ENCODE assay signal across 18 mouse cellular contexts in genomic region chr16:4029371-4029841, GRCm38 (mm10). TPM values are rescaled to one million over a fixed set of nuclear protein-coding genes. Genes with fewer than 3 reads are reported as not detected.
DNase-seq lines count a peak whose midpoint lies in the region; ATAC-seq and TF ChIP-seq lines count a peak whose summit lies in the region.
"Had no signal": no experiment of that assay in that cellular context is flagged by ENCODE, and none has a peak within 500 bp of the region (broad histone marks: within the 10 kb centered on the region; RNA-seq: fewer than 3 reads in every experiment).

No protein-coding gene starts in this region.

- H3K4me3 ChIP-seq in liver, postnatal 0 days (ENCODE audit: low read depth, low read length), result no peak overlapping the region
- H3K4me3 ChIP-seq in liver, embryonic 12.5 days, result no peak overlapping the region
- H3K4me3 ChIP-seq: embryonic facial prominence, embryonic 13.5 days; forebrain, embryonic 10.5 days; heart, adult 2 months; left cerebral cortex, adult 2 months; limb, embryonic 13.5 days; megakaryocyte, embryonic 14.5 days had no signal

- no peak for TF ChIP-seq CTCF in liver, postnatal 0 days (IDR thresholded peaks at IDR 0.05; ENCODE audit: low read depth)

- H3K9me3 ChIP-seq in liver, postnatal 0 days (ENCODE audit: low read length), result no peaks in the 10 kb centered on the region
- no peaks in the 10 kb centered on the region for H3K9me3 ChIP-seq in liver, embryonic 12.5 days (replicated peaks)
- H3K9me3 ChIP-seq: embryonic facial prominence, embryonic 13.5 days; limb, embryonic 13.5 days had no signal

- H3K27me3 ChIP-seq in liver, postnatal 0 days (ENCODE audit: insufficient read depth, low read length), result no peaks in the 10 kb centered on the region
- H3K27me3 ChIP-seq in liver, embryonic 12.5 days (replicated peaks), result 0 out of 2 replicates have a peak, but pooled peaks cover 4% of the 10 kb centered on the region
- H3K27me3 ChIP-seq: embryonic facial prominence, embryonic 13.5 days; limb, embryonic 13.5 days had no signal

- no peaks in the 10 kb centered on the region for H3K36me3 ChIP-seq in liver, postnatal 0 days (replicated peaks; ENCODE audit: insufficient read depth, low read length)
- no peaks in the 10 kb centered on the region for H3K36me3 ChIP-seq in liver, embryonic 12.5 days
- H3K36me3 ChIP-seq: embryonic facial prominence, embryonic 13.5 days; forebrain, embryonic 10.5 days; limb, embryonic 13.5 days had no signal

- no peak overlapping the region for H3K4me2 ChIP-seq in liver, postnatal 0 days (ENCODE audit: low read depth, low read length)
- no peak overlapping the region for H3K4me2 ChIP-seq in liver, embryonic 12.5 days
- H3K4me2 ChIP-seq: embryonic facial prominence, embryonic 13.5 days; limb, embryonic 13.5 days had no signal

- H3K27ac ChIP-seq in liver, postnatal 0 days (ENCODE audit: low read depth), result peak overlapping the region; percentile 78
- H3K27ac ChIP-seq in liver, embryonic 12.5 days, result no peak overlapping the region
- H3K27ac ChIP-seq: embryonic facial prominence, embryonic 13.5 days; forebrain, embryonic 10.5 days; heart, adult 2 months; left cerebral cortex, adult 2 months; limb, embryonic 13.5 days had no signal

- H3K4me1 ChIP-seq in liver, postnatal 0 days (ENCODE audit: insufficient read depth), result peaks cover 13% of the 10 kb centered on the region
- H3K4me1 ChIP-seq in liver, embryonic 12.5 days, result peaks cover 30% of the 10 kb centered on the region
- H3K4me1 ChIP-seq: embryonic facial prominence, embryonic 13.5 days; limb, embryonic 13.5 days had no signal

- ATAC-seq in liver, postnatal 0 days, result peak; percentile 66
- ATAC-seq in liver, embryonic 12.5 days, result no peak
- ATAC-seq: activated CD4-positive, CD25-positive, alpha-beta regulatory T cell, adult 4 months; inflammation-experienced regulatory T-cells, adult 6 months had no signal

- peak; percentile 29; the same call in 1 of the 2 replicates for TF ChIP-seq EP300 in liver, postnatal 0 days (IDR thresholded peaks at IDR 0.05; ENCODE audit: low read depth)

- no peak overlapping the region for H3K9ac ChIP-seq in liver, postnatal 0 days (replicated peaks)
- H3K9ac ChIP-seq in liver, embryonic 12.5 days, result no peak overlapping the region
- H3K9ac ChIP-seq: embryonic facial prominence, embryonic 13.5 days; limb, embryonic 13.5 days had no signal

- peak; percentile 52 for DNase-seq in liver, postnatal 0 days
- peak; percentile 98 for DNase-seq in kidney, adult 11 months
- DNase-seq in kidney, postnatal 14 days, result peak; percentile 94
- no peak for DNase-seq in heart, adult 18-20 months
- no peak for DNase-seq in urinary bladder, postnatal 36 days (ENCODE audit: low spot score in 2 of 2)
- no peak for DNase-seq in layer of hippocampus, adult 8-10 months (ENCODE audit: low spot score in 2 of 2)
- DNase-seq: cerebellum, adult 11 months; heart, adult 2 months; thymus, postnatal 25 days had no signal

- WGBS in liver, postnatal 0 days (ENCODE audit: insufficient replicate concordance), result 59% methylated on average over 5 of the region's 5 CpGs
- 74% methylated on average over 5 of the region's 5 CpGs for WGBS in liver, embryonic 12.5 days (ENCODE audit: insufficient replicate concordance)

RNA-seq across cellular contexts. Expression of gene Dnase1, which starts 7.3 kb away (rescaled TPM):
- polyA plus RNA-seq in liver, postnatal 0 days (2015; fragmentation: Nextera tagmentation; extraction: Ambion mirVana), result 0.18 and 0.43 TPM in 2 replicates
- polyA plus RNA-seq in liver, embryonic 12.5 days (2016; fragmentation: Nextera tagmentation; extraction: Ambion mirVana), result 2.1 and 3.2 TPM in 2 replicates
- total RNA-seq in heart, adult 18-20 months (2021), result not detected
- total RNA-seq in layer of hippocampus, adult 8-10 months (2022), result not detected
- total RNA-seq: heart, adult 2 months; heart, postnatal 25 days; left cerebral cortex, adult 2 months had no signal
- polyA plus RNA-seq: heart, adult 2 months had no signal

RNA-seq across cellular contexts. Expression of gene Slx4, which starts 25.8 kb away (rescaled TPM):
- polyA plus RNA-seq in liver, postnatal 0 days (2015; fragmentation: Nextera tagmentation; extraction: Ambion mirVana), result 2.5 and 2.9 TPM in 2 replicates
- polyA plus RNA-seq in liver, embryonic 12.5 days (2016; fragmentation: Nextera tagmentation; extraction: Ambion mirVana), result 14.0 and 16.5 TPM in 2 replicates
- 1 to 10 TPM; 7.7 to 8.8 TPM for total RNA-seq in heart, adult 18-20 months (2021)
- 10 to 100 TPM; 39.7 to 54.5 (median 48.5) TPM for total RNA-seq in layer of hippocampus, adult 8-10 months (2022)

RNA-seq across cellular contexts. Expression of gene Trap1, which starts 48.2 kb away (rescaled TPM):
- 55.3 and 61.2 TPM in 2 replicates for polyA plus RNA-seq in liver, postnatal 0 days (2015; fragmentation: Nextera tagmentation; extraction: Ambion mirVana)
- polyA plus RNA-seq in liver, embryonic 12.5 days (2016; fragmentation: Nextera tagmentation; extraction: Ambion mirVana), result 99.4 and 104 TPM in 2 replicates
- 100 to 1,000 TPM; 144 to 155 TPM for total RNA-seq in heart, adult 18-20 months (2021)
- 10 to 100 TPM; 73.6 to 80.6 (median 76.8) TPM for total RNA-seq in layer of hippocampus, adult 8-10 months (2022)

RNA-seq across cellular contexts. Expression of gene Nlrc3, which starts 53.0 kb away (rescaled TPM):
- 0.29 and 0.31 TPM in 2 replicates for polyA plus RNA-seq in liver, postnatal 0 days (2015; fragmentation: Nextera tagmentation; extraction: Ambion mirVana)
- 0.38 and 0.55 TPM in 2 replicates for polyA plus RNA-seq in liver, embryonic 12.5 days (2016; fragmentation: Nextera tagmentation; extraction: Ambion mirVana)
- 1 to 10 TPM; 1.4 to 1.8 TPM for total RNA-seq in heart, adult 18-20 months (2021)
- 1 to 10 TPM; 2.5 to 3.4 (median 2.6) TPM for total RNA-seq in layer of hippocampus, adult 8-10 months (2022)

Comparison
In these comparisons a context has a peak if more than half of its experiments do, and no peak if none do; other contexts are left out.
1. DNase-seq: peak in liver, postnatal 0 days (single experiment), kidney, adult 11 months (single experiment) and kidney, postnatal 14 days (single experiment); none in heart, adult 18-20 months (0 of 2), urinary bladder, postnatal 36 days (0 of 2) and layer of hippocampus, adult 8-10 months (0 of 2).
2. RNA of gene Slx4, which starts 25.8 kb away (total RNA-seq): 39.7 to 54.5 TPM in layer of hippocampus, adult 8-10 months; 7.7 to 8.8 TPM in heart, adult 18-20 months; every median in the first group is over 4 times any median in the second.